Mouse (Mus musculus): Measurements from ENCODE around the gene Nuak2. TPM values are rescaled to one million over a fixed set of nuclear protein-coding genes. Genes with fewer than 3 reads are reported as not detected.

Gene Nuak2
- polyA plus RNA-seq, 1 experiment from 2014 or later, result 57.7 TPM

- Histone ChIP-seq H3K4me1 (replicated peaks; ENCODE audit: control insufficient read depth, insufficient read depth, low read length) (peaks cover 77% of the 10 kb centered on the region), H3K27me3 (ENCODE audit: control insufficient read depth, insufficient read depth, low read length) (no peaks in the 10 kb centered on the region), H3K4me2 (ENCODE audit: low read depth, low read length, severe bottlenecking) (peak overlapping the region; percentile 43), H3K9ac (ENCODE audit: low read length) (peak overlapping the region; percentile 39), H3K36me3 (ENCODE audit: control insufficient read depth, insufficient read depth, low read length) (peaks cover 16% of the 10 kb centered on the region; the same call in 1 of the 2 replicates), H3K4me3 (ENCODE audit: low read depth, low read length) (peak overlapping the region; percentile 14), H3K27ac (ENCODE audit: low read depth, low read length) (peak overlapping the region; percentile 99), H3K9me3 (ENCODE audit: control insufficient read depth, low read length) (no peaks in the 10 kb centered on the region)
- DNase-seq (ENCODE audit: low spot score) (peak; percentile 95), ATAC-seq (replicated peaks; ENCODE audit: low FRiP score) (peak; percentile 94)
- 6% methylated on average over 13 of the region's 13 CpGs for WGBS
These were observed 7.0 kb downstream of the Nuak2 start for GRCm38 (mm10) chr1:132322711-132323542.

- no peak for DNase-seq (ENCODE audit: low spot score)
- no peak overlapping the region for H3K4me2 ChIP-seq (ENCODE audit: low read depth, low read length, severe bottlenecking)
- H3K27me3 ChIP-seq (ENCODE audit: control insufficient read depth, insufficient read depth, low read length), result no peaks in the 10 kb centered on the region
- no peak overlapping the region for H3K4me3 ChIP-seq (ENCODE audit: low read depth, low read length)
- no peak for ATAC-seq (replicated peaks; ENCODE audit: low FRiP score)
- peak overlapping the region; percentile 16; the same call in 1 of the 2 replicates for H3K9ac ChIP-seq (ENCODE audit: low read length)
- H3K4me1 ChIP-seq (replicated peaks; ENCODE audit: control insufficient read depth, insufficient read depth, low read length), result peaks cover 44% of the 10 kb centered on the region
- H3K27ac ChIP-seq (ENCODE audit: low read depth, low read length), result peak overlapping the region; percentile 39; the same call in 1 of the 2 replicates
- WGBS, result 68% methylated on average over 9 of the region's 9 CpGs
- peaks cover 32% of the 10 kb centered on the region for H3K36me3 ChIP-seq (ENCODE audit: control insufficient read depth, insufficient read depth, low read length)
- H3K9me3 ChIP-seq (ENCODE audit: control insufficient read depth, low read length), result no peaks in the 10 kb centered on the region
These were observed 10.9 kb downstream of the Nuak2 start for GRCm38 (mm10) chr1:132326777-132327176.

- Histone ChIP-seq H3K9me3 (ENCODE audit: control insufficient read depth, low read length) (no peaks in the 10 kb centered on the region), H3K4me2 (ENCODE audit: low read depth, low read length, severe bottlenecking) (no peak overlapping the region), H3K36me3 (ENCODE audit: control insufficient read depth, insufficient read depth, low read length) (peaks cover 32% of the 10 kb centered on the region), H3K9ac (ENCODE audit: low read length) (no peak overlapping the region), H3K4me3 (ENCODE audit: low read depth, low read length) (no peak overlapping the region), H3K27ac (ENCODE audit: low read depth, low read length) (0 out of 2 replicates have a peak overlapping the region, but pooled peaks have one; percentile 6), H3K27me3 (ENCODE audit: control insufficient read depth, insufficient read depth, low read length) (no peaks in the 10 kb centered on the region), H3K4me1 (replicated peaks; ENCODE audit: control insufficient read depth, insufficient read depth, low read length) (peaks cover 45% of the 10 kb centered on the region)
- DNase-seq (ENCODE audit: low spot score), result no peak
- no peak for ATAC-seq (replicated peaks; ENCODE audit: low FRiP score)
- 91% methylated on average over 17 of the region's 17 CpGs for WGBS
These were observed 11.6 kb downstream of the Nuak2 start for GRCm38 (mm10) chr1:132327477-132327876.

- no peaks in the 10 kb centered on the region for H3K27me3 ChIP-seq (ENCODE audit: control insufficient read depth, insufficient read depth, low read length)
- H3K4me3 ChIP-seq (ENCODE audit: low read depth, low read length), result no peak overlapping the region
- H3K4me1 ChIP-seq (replicated peaks; ENCODE audit: control insufficient read depth, insufficient read depth, low read length), result peaks cover 54% of the 10 kb centered on the region
- no peak for DNase-seq (ENCODE audit: low spot score)
- no peak for ATAC-seq (replicated peaks; ENCODE audit: low FRiP score)
- no peak overlapping the region for H3K9ac ChIP-seq (ENCODE audit: low read length)
- 86% methylated on average over 3 of the region's 3 CpGs for WGBS
- H3K27ac ChIP-seq (ENCODE audit: low read depth, low read length), result no peak overlapping the region
- peaks cover 32% of the 10 kb centered on the region for H3K36me3 ChIP-seq (ENCODE audit: control insufficient read depth, insufficient read depth, low read length)
- H3K9me3 ChIP-seq (ENCODE audit: control insufficient read depth, low read length), result no peaks in the 10 kb centered on the region
- no peak overlapping the region for H3K4me2 ChIP-seq (ENCODE audit: low read depth, low read length, severe bottlenecking)
These were observed 12.6 kb downstream of the Nuak2 start for GRCm38 (mm10) chr1:132328565-132328964.

- Histone ChIP-seq H3K4me2 (ENCODE audit: low read depth, low read length, severe bottlenecking) (no peak overlapping the region), H3K27ac (ENCODE audit: low read depth, low read length) (no peak overlapping the region), H3K9me3 (ENCODE audit: control insufficient read depth, low read length) (no peaks in the 10 kb centered on the region), H3K4me1 (replicated peaks; ENCODE audit: control insufficient read depth, insufficient read depth, low read length) (peaks cover 56% of the 10 kb centered on the region), H3K27me3 (ENCODE audit: control insufficient read depth, insufficient read depth, low read length) (no peaks in the 10 kb centered on the region), H3K36me3 (ENCODE audit: control insufficient read depth, insufficient read depth, low read length) (peaks cover 32% of the 10 kb centered on the region), H3K9ac (ENCODE audit: low read length) (no peak overlapping the region), H3K4me3 (ENCODE audit: low read depth, low read length) (no peak overlapping the region)
- ATAC-seq (replicated peaks; ENCODE audit: low FRiP score) (no peak), DNase-seq (ENCODE audit: low spot score) (no peak)
- WGBS, result 86% methylated on average over 7 of the region's 7 CpGs
These were observed 13.7 kb downstream of the Nuak2 start for GRCm38 (mm10) chr1:132329656-132330055.

DNA sequence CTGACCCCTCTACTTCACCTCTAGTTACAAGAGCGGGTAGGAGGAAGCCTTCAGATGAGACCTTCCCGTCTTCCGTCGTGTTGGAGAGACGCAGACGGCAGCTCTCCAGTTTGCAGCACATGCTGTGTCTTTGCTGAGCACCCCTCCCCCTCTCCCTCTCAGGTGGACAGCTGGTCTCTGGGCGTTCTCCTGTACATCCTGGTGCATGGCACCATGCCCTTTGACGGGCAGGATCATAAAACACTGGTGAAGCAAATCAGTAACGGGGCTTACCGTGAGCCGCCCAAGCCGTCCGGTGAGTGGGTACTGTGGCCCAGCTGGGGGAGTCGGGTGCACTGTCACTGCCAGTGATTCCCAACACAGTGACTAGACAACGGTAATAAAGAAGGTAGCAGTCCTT, 14.5 kb downstream of the Nuak2 start:
- DNase-seq (ENCODE audit: low spot score) (no peak), ATAC-seq (replicated peaks; ENCODE audit: low FRiP score) (no peak)
- Histone ChIP-seq H3K27ac (ENCODE audit: low read depth, low read length) (no peak overlapping the region), H3K9me3 (ENCODE audit: control insufficient read depth, low read length) (no peaks in the 10 kb centered on the region), H3K36me3 (ENCODE audit: control insufficient read depth, insufficient read depth, low read length) (peaks cover 31% of the 10 kb centered on the region), H3K4me1 (replicated peaks; ENCODE audit: control insufficient read depth, insufficient read depth, low read length) (peaks cover 58% of the 10 kb centered on the region), H3K4me2 (ENCODE audit: low read depth, low read length, severe bottlenecking) (no peak overlapping the region), H3K9ac (ENCODE audit: low read length) (no peak overlapping the region), H3K4me3 (ENCODE audit: low read depth, low read length) (no peak overlapping the region), H3K27me3 (ENCODE audit: control insufficient read depth, insufficient read depth, low read length) (no peaks in the 10 kb centered on the region)
- WGBS, result 84% methylated on average over 15 of the region's 15 CpGs

GRCm38 (mm10) chr1:132331283-132331682, 15.4 kb downstream of the Nuak2 start:
- H3K4me2 ChIP-seq (ENCODE audit: low read depth, low read length, severe bottlenecking), result no peak overlapping the region
- H3K9me3 ChIP-seq (ENCODE audit: control insufficient read depth, low read length), result no peaks in the 10 kb centered on the region
- no peak for DNase-seq (ENCODE audit: low spot score)
- no peak overlapping the region for H3K9ac ChIP-seq (ENCODE audit: low read length)
- WGBS, result 84% methylated on average over 17 of the region's 17 CpGs
- ATAC-seq (replicated peaks; ENCODE audit: low FRiP score), result no peak
- 0 out of 2 replicates have a peak overlapping the region, but pooled peaks have one; percentile 37 for H3K27ac ChIP-seq (ENCODE audit: low read depth, low read length)
- no peak overlapping the region for H3K4me3 ChIP-seq (ENCODE audit: low read depth, low read length)
- H3K27me3 ChIP-seq (ENCODE audit: control insufficient read depth, insufficient read depth, low read length), result no peaks in the 10 kb centered on the region
- H3K4me1 ChIP-seq (replicated peaks; ENCODE audit: control insufficient read depth, insufficient read depth, low read length), result peaks cover 52% of the 10 kb centered on the region
- peaks cover 27% of the 10 kb centered on the region for H3K36me3 ChIP-seq (ENCODE audit: control insufficient read depth, insufficient read depth, low read length)

- peak overlapping the region; percentile 94 for H3K27ac ChIP-seq (ENCODE audit: low read depth, low read length)
- H3K9ac ChIP-seq (ENCODE audit: low read length), result no peak overlapping the region
- peak overlapping the region; percentile 9; the same call in 1 of the 2 replicates for H3K4me2 ChIP-seq (ENCODE audit: low read depth, low read length, severe bottlenecking)
- no peaks in the 10 kb centered on the region for H3K9me3 ChIP-seq (ENCODE audit: control insufficient read depth, low read length)
- no peak overlapping the region for H3K4me3 ChIP-seq (ENCODE audit: low read depth, low read length)
- ATAC-seq (replicated peaks; ENCODE audit: low FRiP score), result no peak
- 5% methylated on average over 2 of the region's 2 CpGs for WGBS
- peaks cover 49% of the 10 kb centered on the region for H3K4me1 ChIP-seq (replicated peaks; ENCODE audit: control insufficient read depth, insufficient read depth, low read length)
- peaks cover 15% of the 10 kb centered on the region for H3K36me3 ChIP-seq (ENCODE audit: control insufficient read depth, insufficient read depth, low read length)
- no peak for DNase-seq (ENCODE audit: low spot score)
- H3K27me3 ChIP-seq (ENCODE audit: control insufficient read depth, insufficient read depth, low read length), result no peaks in the 10 kb centered on the region
These were observed 17.3 kb downstream of the Nuak2 start for GRCm38 (mm10) chr1:132333201-132333600.
